Mouse (Mus musculus): Measurements from ENCODE around the gene Ppm1h. TPM values are rescaled to one million over a fixed set of nuclear protein-coding genes. Genes with fewer than 3 reads are reported as not detected.

The Ppm1h gene
- polyA plus RNA-seq, 1 experiment from 2014 or later: 13.7 TPM

DNA sequence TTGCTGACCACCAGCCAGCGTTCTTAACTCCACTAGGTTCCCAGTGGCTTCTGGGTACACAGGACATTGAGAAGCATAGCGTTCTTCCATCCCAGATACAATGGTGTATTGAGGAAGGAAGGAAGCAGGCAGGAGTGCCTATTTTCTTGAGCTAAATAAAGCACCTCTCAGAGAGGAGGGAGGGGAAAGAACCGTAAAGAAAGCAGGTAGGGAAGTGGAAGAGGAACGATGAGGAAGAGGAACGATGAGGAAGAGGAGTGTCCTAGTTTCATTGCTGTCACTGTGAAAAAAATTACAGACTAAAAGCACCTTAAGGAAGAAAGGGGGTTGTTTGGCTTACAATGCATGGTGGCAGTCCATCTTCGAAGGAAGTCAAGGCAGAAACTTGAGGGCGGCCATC lies 291.6 kb downstream of the Ppm1h start:
- no peak overlapping the region for H3K9ac ChIP-seq
- no peak for ATAC-seq
- H3K4me2 ChIP-seq (replicated peaks): no peak overlapping the region
- WGBS: 85% methylated on average over 7 of the region's 7 CpGs
- no peaks in the 10 kb centered on the region for H3K4me1 ChIP-seq (replicated peaks)
- H3K27ac ChIP-seq: no peak overlapping the region
- no peak overlapping the region for H3K4me3 ChIP-seq (replicated peaks)
- H3K27me3 ChIP-seq (replicated peaks): no peaks in the 10 kb centered on the region
- H3K36me3 ChIP-seq: no peaks in the 10 kb centered on the region
- H3K9me3 ChIP-seq: no peaks in the 10 kb centered on the region

DNA sequence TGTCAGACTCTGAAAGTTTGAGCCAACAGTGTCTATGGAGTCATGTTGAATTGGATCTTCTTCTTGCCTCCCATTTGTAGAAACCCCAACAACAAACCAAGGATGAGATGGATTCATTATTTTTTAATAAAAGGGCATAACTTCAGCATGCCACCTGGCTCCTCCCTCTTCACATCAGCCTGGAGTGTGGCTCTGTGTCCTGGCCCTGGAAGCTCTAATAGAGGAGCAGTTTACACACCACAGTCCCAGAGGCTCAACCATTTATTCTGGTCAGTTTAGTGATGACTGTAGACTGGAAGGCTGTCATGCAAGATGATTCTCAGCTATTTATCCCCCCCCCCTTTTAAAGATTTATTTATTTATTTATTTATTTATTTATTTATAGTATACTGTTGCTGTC lies 294.7 kb downstream of the Ppm1h start:
- H3K36me3 ChIP-seq: no peaks in the 10 kb centered on the region
- H3K9ac ChIP-seq: no peak overlapping the region
- H3K27me3 ChIP-seq (replicated peaks): no peaks in the 10 kb centered on the region
- H3K4me2 ChIP-seq (replicated peaks): no peak overlapping the region
- no peak overlapping the region for H3K4me3 ChIP-seq (replicated peaks)
- no peak overlapping the region for H3K27ac ChIP-seq
- H3K9me3 ChIP-seq: no peaks in the 10 kb centered on the region
- H3K4me1 ChIP-seq (replicated peaks): no peaks in the 10 kb centered on the region
- ATAC-seq: no peak

DNA sequence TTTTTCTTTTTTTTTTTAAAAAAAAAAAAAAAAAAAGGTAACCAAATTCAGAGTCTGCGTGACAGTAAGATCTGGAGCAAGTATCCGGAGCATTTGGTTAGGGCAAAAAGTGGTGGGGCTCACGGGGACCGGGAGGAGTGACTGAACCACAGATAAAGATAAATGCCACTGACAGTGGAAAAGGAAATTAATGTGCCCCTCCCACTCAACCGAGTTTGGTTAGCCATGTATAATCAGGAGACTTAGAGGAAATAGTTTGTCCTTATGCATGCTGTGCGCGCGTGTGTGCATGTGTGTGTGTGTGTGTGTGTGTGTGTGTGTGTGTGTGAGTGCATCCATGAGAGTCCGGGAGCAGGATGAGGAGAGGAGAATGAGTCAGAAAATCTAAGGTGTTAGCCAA lies 297.5 kb downstream of the Ppm1h start:
- WGBS: 74% methylated on average over 9 of the region's 9 CpGs
- no peaks in the 10 kb centered on the region for H3K9me3 ChIP-seq

DNA sequence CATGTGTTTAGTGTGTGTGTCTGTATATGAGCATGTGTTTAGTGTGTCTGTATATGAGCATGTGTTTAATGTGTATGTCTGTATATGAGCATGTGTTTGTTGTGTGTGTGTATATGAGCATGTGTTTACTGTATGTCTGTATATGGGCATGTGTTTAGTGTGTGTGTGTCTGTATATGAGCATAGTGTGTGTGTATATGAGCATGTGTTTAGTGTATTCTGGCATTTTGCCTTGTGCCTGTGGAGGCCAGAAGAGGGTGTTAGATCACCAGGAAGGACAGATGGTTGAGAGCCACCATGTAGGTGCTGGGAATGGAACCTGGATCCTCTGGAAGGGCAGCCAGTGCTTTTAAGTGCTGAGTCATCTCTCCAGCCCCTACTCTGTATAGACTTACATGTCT lies 300.8 kb downstream of the Ppm1h start:
- Histone ChIP-seq H3K9me3 (no peaks in the 10 kb centered on the region), H3K36me3 (peaks cover 4% of the 10 kb centered on the region; the same call in 1 of the 2 replicates), H3K9ac (no peak overlapping the region), H3K4me2 (replicated peaks) (no peak overlapping the region), H3K4me3 (replicated peaks) (no peak overlapping the region), H3K27ac (no peak overlapping the region), H3K4me1 (replicated peaks) (peaks cover 5% of the 10 kb centered on the region; the same call in 1 of the 2 replicates), H3K27me3 (replicated peaks) (no peaks in the 10 kb centered on the region)
- no peak for ATAC-seq

More for the DNA sequence above, 297.5 kb downstream of the Ppm1h start:
- Histone ChIP-seq H3K9ac (no peak overlapping the region), H3K4me1 (replicated peaks) (no peaks in the 10 kb centered on the region), H3K27ac (no peak overlapping the region), H3K27me3 (replicated peaks) (no peaks in the 10 kb centered on the region), H3K4me2 (replicated peaks) (no peak overlapping the region), H3K36me3 (peaks cover 4% of the 10 kb centered on the region; the same call in 1 of the 2 replicates), H3K4me3 (replicated peaks) (no peak overlapping the region)
- no peak for ATAC-seq

DNA sequence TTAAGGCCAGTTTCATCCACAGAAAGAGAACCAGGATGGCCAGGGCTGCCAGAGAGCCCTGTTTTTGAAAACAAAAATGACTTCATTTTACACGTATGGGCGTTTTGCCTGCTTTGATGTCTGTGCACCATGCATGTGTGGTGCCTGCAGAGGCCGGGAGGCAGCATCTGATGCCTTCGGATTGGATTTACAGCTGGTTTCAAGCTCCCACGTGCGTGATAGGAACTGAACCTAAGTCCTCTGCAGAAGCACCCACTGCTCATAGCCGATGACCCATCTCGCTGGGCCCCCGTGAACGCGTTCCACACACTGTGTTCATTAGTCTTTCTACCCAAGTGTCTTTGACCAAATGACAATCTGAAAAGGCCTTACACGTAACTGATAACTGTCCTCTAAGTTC lies 301.6 kb downstream of the Ppm1h start:
- Histone ChIP-seq H3K9me3 (no peaks in the 10 kb centered on the region), H3K27me3 (replicated peaks) (no peaks in the 10 kb centered on the region), H3K4me1 (replicated peaks) (peaks cover 5% of the 10 kb centered on the region; the same call in 1 of the 2 replicates), H3K4me2 (replicated peaks) (no peak overlapping the region), H3K4me3 (replicated peaks) (no peak overlapping the region), H3K9ac (no peak overlapping the region), H3K27ac (no peak overlapping the region), H3K36me3 (peaks cover 4% of the 10 kb centered on the region; the same call in 1 of the 2 replicates)
- WGBS: 95% methylated on average over 12 of the region's 12 CpGs
- ATAC-seq: no peak

DNA sequence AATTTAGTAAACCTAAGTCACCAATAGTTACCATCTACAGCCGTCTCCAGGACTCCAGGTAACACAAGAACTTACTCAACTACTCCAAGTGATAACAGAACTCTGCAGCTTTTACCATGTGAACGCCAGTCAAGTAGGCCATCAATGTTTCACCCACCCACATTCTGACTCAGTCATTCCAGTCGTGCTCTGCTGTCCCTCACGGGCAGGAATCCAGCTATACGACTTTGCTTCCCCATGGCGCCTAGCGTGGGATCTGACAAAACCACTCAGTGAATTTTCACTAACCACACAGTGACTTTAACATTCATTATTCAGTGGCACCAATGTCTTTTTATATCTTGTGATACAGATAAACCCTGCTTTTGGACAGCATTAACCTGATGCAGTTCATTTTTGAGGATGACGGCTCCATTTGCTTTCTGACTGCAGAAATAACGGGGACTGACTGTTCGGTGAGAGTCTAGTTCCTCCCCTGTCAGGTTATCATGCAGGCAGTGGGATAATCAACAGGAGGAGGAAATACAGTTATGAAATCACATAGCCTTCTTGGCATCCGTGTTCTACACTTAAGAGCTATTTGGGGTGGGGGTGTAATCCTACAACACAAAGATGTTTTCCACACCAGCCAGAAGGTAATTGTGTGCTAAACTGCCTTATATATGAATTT lies 304.5 kb downstream of the Ppm1h start:
- H3K9me3 ChIP-seq: no peaks in the 10 kb centered on the region
- peak overlapping the region; percentile 70 for H3K4me2 ChIP-seq (replicated peaks)
- 77% methylated on average over 11 of the region's 11 CpGs for WGBS
- H3K4me3 ChIP-seq (replicated peaks): peak overlapping the region; percentile 1; the same call in 1 of the 2 replicates
- H3K9ac ChIP-seq: no peak overlapping the region
- H3K27me3 ChIP-seq (replicated peaks): no peaks in the 10 kb centered on the region
- peaks cover 12% of the 10 kb centered on the region for H3K4me1 ChIP-seq (replicated peaks)
- H3K27ac ChIP-seq: no peak overlapping the region
- peaks cover 4% of the 10 kb centered on the region; the same call in 1 of the 2 replicates for H3K36me3 ChIP-seq
- no peak for ATAC-seq

DNA sequence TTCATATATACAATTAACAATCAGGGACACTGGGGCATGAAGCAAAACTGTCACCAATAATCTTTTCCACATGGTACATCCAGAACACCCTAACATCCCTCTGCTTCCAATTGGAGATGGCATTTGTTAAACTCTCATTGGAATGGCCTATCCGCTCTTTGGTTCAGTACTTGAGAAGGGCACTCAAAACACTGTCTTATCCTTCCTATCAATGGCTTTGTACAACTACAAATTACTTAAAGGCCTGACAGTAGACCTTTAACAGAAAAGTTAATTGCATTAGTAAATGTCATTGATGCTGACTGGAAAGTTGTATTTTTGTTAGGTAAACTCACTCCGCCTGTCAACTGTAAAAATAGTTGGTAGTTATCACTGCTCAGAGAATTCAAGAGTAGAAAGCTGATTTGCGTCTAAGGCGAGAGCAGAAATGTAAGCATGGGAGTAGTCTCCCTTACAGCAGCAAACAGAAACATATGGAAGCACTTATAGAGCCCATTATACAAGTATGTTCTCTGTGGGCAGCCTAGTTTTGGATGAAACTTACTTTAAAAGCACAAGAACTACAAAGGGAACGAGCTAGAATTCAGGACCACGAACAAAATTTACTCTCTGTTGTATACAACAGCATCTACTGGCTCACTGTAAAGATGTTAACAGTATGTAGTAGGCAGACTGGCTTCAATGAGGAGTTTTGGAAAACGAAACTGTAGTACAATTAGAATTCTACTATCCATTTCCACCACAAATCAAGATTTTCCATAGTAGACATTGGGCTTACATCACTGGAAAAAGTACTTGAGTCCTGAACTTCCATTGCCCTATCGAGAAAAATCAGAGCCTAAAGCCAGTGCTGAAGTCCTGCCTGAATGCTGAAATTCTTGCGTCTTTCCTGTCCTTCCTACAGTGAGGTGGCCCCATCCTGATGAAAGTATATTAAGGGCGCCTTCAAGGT lies 305.3 kb downstream of the Ppm1h start:
- 37% methylated on average over 10 of the region's 10 CpGs for WGBS
- no peak for ATAC-seq
- Histone ChIP-seq H3K36me3 (peaks cover 4% of the 10 kb centered on the region; the same call in 1 of the 2 replicates), H3K4me2 (replicated peaks) (peak overlapping the region; percentile 70), H3K4me1 (replicated peaks) (peaks cover 12% of the 10 kb centered on the region), H3K27ac (peak overlapping the region; percentile 68), H3K9me3 (no peaks in the 10 kb centered on the region), H3K4me3 (replicated peaks) (peak overlapping the region; percentile 94), H3K9ac (peak overlapping the region; percentile 51), H3K27me3 (replicated peaks) (no peaks in the 10 kb centered on the region)

DNA sequence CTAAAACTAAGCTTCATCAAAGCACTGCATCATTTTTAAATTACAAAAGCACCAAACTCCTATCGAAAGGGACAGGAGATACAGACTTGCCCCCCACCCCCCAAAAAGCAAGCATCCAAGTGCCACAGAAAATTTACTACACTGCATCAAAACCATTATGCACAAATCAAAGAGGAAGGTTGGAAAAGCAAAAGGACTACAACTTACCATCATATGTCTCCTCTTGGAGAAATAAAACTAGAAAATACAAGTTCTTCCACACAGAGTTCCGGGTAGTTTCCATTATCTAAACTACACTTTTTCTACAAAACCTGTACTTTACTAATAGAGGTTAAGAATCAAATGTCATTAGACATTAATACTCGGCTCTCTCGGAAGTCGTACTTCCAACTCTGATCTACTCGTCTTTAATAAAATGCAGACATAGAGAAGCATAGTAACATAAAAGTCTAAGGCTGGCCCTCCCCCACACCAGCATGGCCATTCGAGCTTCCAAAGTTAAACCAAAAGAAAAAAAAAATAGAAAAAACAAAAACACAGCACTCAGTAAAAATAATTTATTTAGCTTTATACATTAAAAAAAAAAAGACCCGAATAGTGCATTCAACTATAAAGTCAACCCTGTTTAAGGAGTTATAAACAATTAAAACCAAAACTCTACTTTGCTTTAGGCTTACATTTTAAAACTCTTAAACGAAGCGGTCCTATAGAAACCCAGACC lies 306.1 kb downstream of the Ppm1h start:
- no peak for ATAC-seq

DNA sequence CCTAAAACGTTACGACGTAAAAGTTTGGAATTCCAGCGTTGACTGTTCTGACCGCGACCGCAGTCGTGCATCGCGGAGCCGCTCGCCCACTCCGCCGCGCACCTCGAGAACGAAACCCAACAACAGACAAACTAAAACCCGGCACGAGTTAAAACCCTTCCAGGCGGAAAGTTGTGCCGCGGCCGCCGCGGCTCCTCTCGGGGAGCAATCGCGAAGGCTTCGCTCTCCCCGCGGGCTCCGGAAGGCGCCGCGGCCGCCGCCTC lies 306.6 kb downstream of the Ppm1h start:
- H3K36me3 ChIP-seq: peaks cover 4% of the 10 kb centered on the region; the same call in 1 of the 2 replicates
- H3K27me3 ChIP-seq (replicated peaks): no peaks in the 10 kb centered on the region
- ATAC-seq: peak; percentile 2; the same call in 1 of the 2 replicates
- 0% methylated on average over 37 of the region's 37 CpGs for WGBS
- peak overlapping the region; percentile 98 for H3K9ac ChIP-seq
- peak overlapping the region; percentile 54 for H3K4me2 ChIP-seq (replicated peaks)
- H3K27ac ChIP-seq: peak overlapping the region; percentile 99
- H3K4me1 ChIP-seq (replicated peaks): peaks cover 12% of the 10 kb centered on the region
- H3K9me3 ChIP-seq: no peaks in the 10 kb centered on the region
- H3K4me3 ChIP-seq (replicated peaks): peak overlapping the region; percentile 94

More for the DNA sequence above, 306.1 kb downstream of the Ppm1h start:
- H3K27me3 ChIP-seq (replicated peaks): no peaks in the 10 kb centered on the region
- H3K27ac ChIP-seq: peak overlapping the region; percentile 99
- peak overlapping the region; percentile 98 for H3K9ac ChIP-seq
- H3K4me2 ChIP-seq (replicated peaks): peak overlapping the region; percentile 70
- WGBS: 2% methylated on average over 10 of the region's 10 CpGs
- H3K9me3 ChIP-seq: no peaks in the 10 kb centered on the region
- peaks cover 4% of the 10 kb centered on the region; the same call in 1 of the 2 replicates for H3K36me3 ChIP-seq
- peaks cover 12% of the 10 kb centered on the region for H3K4me1 ChIP-seq (replicated peaks)
- H3K4me3 ChIP-seq (replicated peaks): peak overlapping the region; percentile 94

DNA sequence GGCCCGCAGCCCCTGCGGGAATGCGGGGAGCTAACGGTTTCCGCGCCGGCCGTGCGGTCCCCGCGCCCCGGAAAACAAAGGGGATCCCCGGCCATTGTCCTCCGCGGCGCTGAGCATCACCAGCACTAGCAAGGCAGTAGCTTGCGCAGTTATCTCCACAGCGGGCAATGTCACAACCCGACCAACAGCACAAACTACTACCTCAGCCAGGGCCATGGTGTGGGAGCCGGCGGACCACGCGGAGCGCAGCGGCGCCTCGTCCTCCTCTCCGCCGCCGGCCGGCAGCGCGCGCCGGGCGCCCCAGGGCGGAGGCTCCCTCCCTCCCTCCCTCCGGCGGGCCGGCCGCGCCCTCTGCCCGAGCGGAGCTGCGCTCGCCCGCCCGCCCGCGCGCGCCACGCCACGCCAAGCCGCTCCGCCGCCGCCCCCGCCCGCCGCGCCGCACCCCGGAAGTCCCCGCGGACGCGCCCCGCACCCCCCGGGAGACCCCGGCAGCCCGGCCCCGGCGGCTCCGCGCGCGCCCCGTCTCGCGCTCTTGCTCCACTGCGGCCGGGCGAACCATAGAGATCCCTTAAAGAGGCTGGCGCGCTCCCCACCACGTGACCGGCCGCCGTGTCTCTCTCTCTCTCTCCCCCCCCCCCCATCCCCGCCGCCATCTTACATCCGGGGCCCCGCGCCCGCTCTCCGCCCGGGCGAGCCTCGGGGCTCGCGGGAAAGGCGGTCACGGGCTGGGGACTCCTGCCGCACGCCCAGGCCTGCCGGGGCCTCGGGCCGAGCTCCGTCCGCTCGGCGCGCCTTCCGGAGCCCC lies 307.2 kb downstream of the Ppm1h start:
- Histone ChIP-seq H3K9me3 (no peaks in the 10 kb centered on the region), H3K9ac (peak overlapping the region; percentile 98), H3K4me2 (replicated peaks) (peak overlapping the region; percentile 54), H3K27me3 (replicated peaks) (no peaks in the 10 kb centered on the region), H3K4me3 (replicated peaks) (peak overlapping the region; percentile 94), H3K4me1 (replicated peaks) (peaks cover 12% of the 10 kb centered on the region), H3K36me3 (peaks cover under 1% of the 10 kb centered on the region; the same call in 1 of the 2 replicates), H3K27ac (peak overlapping the region; percentile 99)
- under 1% methylated on average over 55 of the region's 115 CpGs for WGBS
- peak; percentile 94 for ATAC-seq

DNA sequence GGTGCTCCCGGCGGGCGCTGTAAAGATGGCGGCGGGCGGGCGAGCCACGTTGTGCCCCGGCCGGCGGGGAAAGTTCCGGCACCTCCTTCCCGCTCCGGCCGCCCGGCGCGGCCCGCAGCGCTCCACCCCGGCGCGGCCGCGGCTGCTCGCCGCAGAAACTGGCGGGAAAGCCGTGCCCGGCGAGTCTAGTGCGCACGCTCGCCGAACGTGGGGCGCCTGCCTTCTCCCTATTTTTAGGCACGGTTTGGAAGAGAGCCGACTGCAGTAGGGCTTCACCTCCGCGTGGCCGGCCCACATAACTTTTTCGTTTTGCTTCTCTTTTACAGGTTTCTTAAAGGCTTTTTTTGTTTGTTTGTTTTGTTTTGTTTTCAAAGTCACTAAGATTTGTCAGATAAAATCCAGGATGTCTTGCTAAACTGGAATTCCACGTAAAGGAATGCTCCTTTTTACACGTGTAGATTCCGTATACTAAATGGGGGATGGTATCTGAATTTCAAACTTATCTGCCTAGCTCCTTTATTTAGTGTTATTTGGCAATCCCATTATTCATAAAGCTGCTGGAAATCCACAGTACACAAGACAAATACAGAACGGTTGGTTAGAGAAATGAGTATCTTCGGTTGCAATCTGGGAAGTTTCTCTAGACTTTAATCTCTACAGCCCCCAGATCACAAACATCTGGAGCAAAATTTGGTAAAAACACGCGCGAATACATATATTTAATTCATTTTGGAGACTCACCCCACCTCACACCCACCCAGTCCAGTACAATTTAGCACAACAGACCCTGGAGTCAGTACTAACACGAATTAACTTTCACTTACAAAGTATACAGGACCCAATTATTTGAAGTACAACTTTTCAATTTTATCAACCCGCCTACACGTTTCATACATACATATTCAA lies 308.0 kb downstream of the Ppm1h start:
- Histone ChIP-seq H3K27ac (peak overlapping the region; percentile 99), H3K4me2 (replicated peaks) (peak overlapping the region; percentile 54), H3K9ac (peak overlapping the region; percentile 98), H3K27me3 (replicated peaks) (no peaks in the 10 kb centered on the region), H3K4me3 (replicated peaks) (peak overlapping the region; percentile 94), H3K4me1 (replicated peaks) (peaks cover 12% of the 10 kb centered on the region), H3K9me3 (no peaks in the 10 kb centered on the region), H3K36me3 (no peaks in the 10 kb centered on the region)
- WGBS: 8% methylated on average over 54 of the region's 54 CpGs
- ATAC-seq: peak; percentile 87

All from intestine, embryonic 15.5 days (tissue).